Mouse (Mus musculus): Measurements from ENCODE around the gene R3hdm4. TPM values are rescaled to one million over a fixed set of nuclear protein-coding genes. Genes with fewer than 3 reads are reported as not detected.

Gene R3hdm4
- polyA plus RNA-seq, 1 experiment from 2014 or later, result 131 TPM

- Histone ChIP-seq H3K4me3 (ENCODE audit: low read depth, low read length) (no peak overlapping the region), H3K4me2 (replicated peaks; ENCODE audit: low read depth, low read length) (no peak overlapping the region), H3K4me1 (replicated peaks; ENCODE audit: control insufficient read depth, insufficient read depth, low read length) (no peaks in the 10 kb centered on the region; the same call in 1 of the 2 replicates), H3K36me3 (ENCODE audit: control insufficient read depth, insufficient read depth, low read length) (peaks cover 18% of the 10 kb centered on the region), H3K27me3 (ENCODE audit: control insufficient read depth, insufficient read depth, low read length) (no peaks in the 10 kb centered on the region), H3K27ac (ENCODE audit: low read depth, low read length) (no peak overlapping the region), H3K9ac (ENCODE audit: low read depth, low read length) (no peak overlapping the region), H3K9me3 (ENCODE audit: control insufficient read depth, low read length) (no peaks in the 10 kb centered on the region)
- ATAC-seq (ENCODE audit: low FRiP score) (no peak), DNase-seq (ENCODE audit: low spot score) (no peak)
- 82% methylated on average over 19 of the region's 19 CpGs for WGBS
These were observed 55.2 kb downstream of the R3hdm4 start for GRCm38 (mm10) chr10:79865801-79866295.

GRCm38 (mm10) chr10:79865189-79865601 lies 55.8 kb downstream of the R3hdm4 start:
- DNase-seq (ENCODE audit: low spot score) (no peak), ATAC-seq (ENCODE audit: low FRiP score) (peak; percentile 15; the same call in 1 of the 2 replicates)
- no peaks in the 10 kb centered on the region for H3K9me3 ChIP-seq (ENCODE audit: control insufficient read depth, low read length)
- no peaks in the 10 kb centered on the region for H3K27me3 ChIP-seq (ENCODE audit: control insufficient read depth, insufficient read depth, low read length)
- WGBS, result 78% methylated on average over 12 of the region's 12 CpGs
- no peak overlapping the region for H3K4me3 ChIP-seq (ENCODE audit: low read depth, low read length)
- H3K36me3 ChIP-seq (ENCODE audit: control insufficient read depth, insufficient read depth, low read length), result peaks cover 24% of the 10 kb centered on the region
- H3K27ac ChIP-seq (ENCODE audit: low read depth, low read length), result no peak overlapping the region
- no peak overlapping the region for H3K4me2 ChIP-seq (replicated peaks; ENCODE audit: low read depth, low read length)
- H3K9ac ChIP-seq (ENCODE audit: low read depth, low read length), result no peak overlapping the region
- no peaks in the 10 kb centered on the region; the same call in 1 of the 2 replicates for H3K4me1 ChIP-seq (replicated peaks; ENCODE audit: control insufficient read depth, insufficient read depth, low read length)

GRCm38 (mm10) chr10:79864351-79865188 lies 56.4 kb downstream of the R3hdm4 start:
- Histone ChIP-seq H3K27ac (ENCODE audit: low read depth, low read length) (no peak overlapping the region), H3K9me3 (ENCODE audit: control insufficient read depth, low read length) (no peaks in the 10 kb centered on the region), H3K9ac (ENCODE audit: low read depth, low read length) (no peak overlapping the region), H3K36me3 (ENCODE audit: control insufficient read depth, insufficient read depth, low read length) (peaks cover 30% of the 10 kb centered on the region), H3K4me3 (ENCODE audit: low read depth, low read length) (no peak overlapping the region), H3K4me2 (replicated peaks; ENCODE audit: low read depth, low read length) (no peak overlapping the region), H3K4me1 (replicated peaks; ENCODE audit: control insufficient read depth, insufficient read depth, low read length) (no peaks in the 10 kb centered on the region; the same call in 1 of the 2 replicates), H3K27me3 (ENCODE audit: control insufficient read depth, insufficient read depth, low read length) (no peaks in the 10 kb centered on the region)
- ATAC-seq (ENCODE audit: low FRiP score), result peak; percentile 21; the same call in 1 of the 2 replicates
- DNase-seq (ENCODE audit: low spot score), result no peak
- WGBS, result 54% methylated on average over 10 of the region's 10 CpGs

- ATAC-seq (ENCODE audit: low FRiP score) (no peak), DNase-seq (ENCODE audit: low spot score) (no peak)
- H3K4me3 ChIP-seq (ENCODE audit: low read depth, low read length), result no peak overlapping the region
These were observed 58.1 kb downstream of the R3hdm4 start for GRCm38 (mm10) chr10:79862925-79863324.

GRCm38 (mm10) chr10:79862049-79862788 lies 58.8 kb downstream of the R3hdm4 start:
- H3K36me3 ChIP-seq (ENCODE audit: control insufficient read depth, insufficient read depth, low read length), result peaks cover 32% of the 10 kb centered on the region
- H3K27ac ChIP-seq (ENCODE audit: low read depth, low read length), result no peak overlapping the region
- H3K4me1 ChIP-seq (replicated peaks; ENCODE audit: control insufficient read depth, insufficient read depth, low read length), result peaks cover 12% of the 10 kb centered on the region
- WGBS, result 92% methylated on average over 23 of the region's 23 CpGs
- no peak overlapping the region for H3K4me2 ChIP-seq (replicated peaks; ENCODE audit: low read depth, low read length)
- DNase-seq (ENCODE audit: low spot score), result no peak
- ATAC-seq (ENCODE audit: low FRiP score), result no peak
- H3K4me3 ChIP-seq (ENCODE audit: low read depth, low read length), result no peak overlapping the region
- H3K9ac ChIP-seq (ENCODE audit: low read depth, low read length), result no peak overlapping the region
- no peaks in the 10 kb centered on the region for H3K27me3 ChIP-seq (ENCODE audit: control insufficient read depth, insufficient read depth, low read length)
- H3K9me3 ChIP-seq (ENCODE audit: control insufficient read depth, low read length), result no peaks in the 10 kb centered on the region

More at GRCm38 (mm10) chr10:79862925-79863324, 58.1 kb downstream of the R3hdm4 start:
- Histone ChIP-seq H3K4me1 (replicated peaks; ENCODE audit: control insufficient read depth, insufficient read depth, low read length) (peaks cover 6% of the 10 kb centered on the region), H3K9ac (ENCODE audit: low read depth, low read length) (no peak overlapping the region), H3K9me3 (ENCODE audit: control insufficient read depth, low read length) (no peaks in the 10 kb centered on the region), H3K4me2 (replicated peaks; ENCODE audit: low read depth, low read length) (no peak overlapping the region), H3K27me3 (ENCODE audit: control insufficient read depth, insufficient read depth, low read length) (no peaks in the 10 kb centered on the region), H3K27ac (ENCODE audit: low read depth, low read length) (no peak overlapping the region), H3K36me3 (ENCODE audit: control insufficient read depth, insufficient read depth, low read length) (peaks cover 31% of the 10 kb centered on the region)
- WGBS, result 74% methylated on average over 10 of the region's 10 CpGs

GRCm38 (mm10) chr10:79861230-79862048 lies 59.6 kb downstream of the R3hdm4 start:
- ATAC-seq (ENCODE audit: low FRiP score), result no peak
- no peaks in the 10 kb centered on the region for H3K9me3 ChIP-seq (ENCODE audit: control insufficient read depth, low read length)
- H3K36me3 ChIP-seq (ENCODE audit: control insufficient read depth, insufficient read depth, low read length), result peaks cover 31% of the 10 kb centered on the region
- peaks cover 18% of the 10 kb centered on the region for H3K4me1 ChIP-seq (replicated peaks; ENCODE audit: control insufficient read depth, insufficient read depth, low read length)
- H3K4me2 ChIP-seq (replicated peaks; ENCODE audit: low read depth, low read length), result no peak overlapping the region
- H3K27me3 ChIP-seq (ENCODE audit: control insufficient read depth, insufficient read depth, low read length), result no peaks in the 10 kb centered on the region
- DNase-seq (ENCODE audit: low spot score), result no peak
- H3K27ac ChIP-seq (ENCODE audit: low read depth, low read length), result peak overlapping the region; percentile 17; the same call in 1 of the 2 replicates
- H3K9ac ChIP-seq (ENCODE audit: low read depth, low read length), result no peak overlapping the region
- H3K4me3 ChIP-seq (ENCODE audit: low read depth, low read length), result no peak overlapping the region
- WGBS, result 82% methylated on average over 25 of the region's 25 CpGs

GRCm38 (mm10) chr10:79860079-79860911 lies 60.7 kb downstream of the R3hdm4 start:
- Histone ChIP-seq H3K9ac (ENCODE audit: low read depth, low read length) (no peak overlapping the region), H3K4me1 (replicated peaks; ENCODE audit: control insufficient read depth, insufficient read depth, low read length) (peaks cover 24% of the 10 kb centered on the region), H3K36me3 (ENCODE audit: control insufficient read depth, insufficient read depth, low read length) (peaks cover 29% of the 10 kb centered on the region), H3K4me3 (ENCODE audit: low read depth, low read length) (no peak overlapping the region), H3K27ac (ENCODE audit: low read depth, low read length) (no peak overlapping the region), H3K27me3 (ENCODE audit: control insufficient read depth, insufficient read depth, low read length) (no peaks in the 10 kb centered on the region), H3K4me2 (replicated peaks; ENCODE audit: low read depth, low read length) (no peak overlapping the region), H3K9me3 (ENCODE audit: control insufficient read depth, low read length) (no peaks in the 10 kb centered on the region)
- 94% methylated on average over 26 of the region's 26 CpGs for WGBS
- ATAC-seq (ENCODE audit: low FRiP score), result no peak
- no peak for DNase-seq (ENCODE audit: low spot score)
